Mouse (Mus musculus) frontal cortex, postnatal 25 days (tissue): ENCODE measurements at regions not wholly inside any gene's neighbourhood (a gene's known extent, or its start where the extent isn't known, plus 50 kb on each side); places are given as distances from the start of the nearest gene placed in this dataset.
"Not testable (repeated sequence)": the region's sequence is repeated elsewhere in the genome, so short reads cannot be mapped to it uniquely, and the experiment has no call there.

Experiments used
- DNase-seq, 2 experiments: peaks; one replicate each; pipeline ENCODE4 v3.0.0; 2022; ENCODE audit warnings: low spot score in 2 of 2

- no peak for DNase-seq
Observed at GRCm38 (mm10) chr7:64101679-64102078, 52.0 kb upstream of the Trpm1 start.

GRCm38 (mm10) chr7:64099606-64100005 lies 54.0 kb upstream of the Trpm1 start:
- DNase-seq: no peak

DNA sequence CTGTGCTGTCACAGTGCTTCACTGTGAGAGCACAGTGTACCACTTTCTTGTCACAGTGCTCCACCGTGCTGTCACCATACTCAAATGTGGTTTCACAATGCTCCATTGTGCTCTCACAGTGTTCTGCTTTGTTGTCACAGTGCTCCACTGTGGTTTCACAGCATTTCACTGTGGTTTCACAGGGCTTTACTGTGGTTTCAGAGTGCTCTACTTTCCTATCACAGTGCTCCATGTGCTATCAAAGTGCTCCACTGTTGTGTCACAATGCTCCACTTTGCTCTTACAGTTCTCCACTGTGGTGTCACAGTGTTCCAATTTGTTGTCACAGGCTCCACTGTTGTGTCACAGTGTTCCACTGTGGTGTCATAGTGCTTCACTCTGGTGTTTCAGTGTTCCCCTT lies 63.6 kb upstream of the Trpm1 start:
- DNase-seq: no peak

DNA sequence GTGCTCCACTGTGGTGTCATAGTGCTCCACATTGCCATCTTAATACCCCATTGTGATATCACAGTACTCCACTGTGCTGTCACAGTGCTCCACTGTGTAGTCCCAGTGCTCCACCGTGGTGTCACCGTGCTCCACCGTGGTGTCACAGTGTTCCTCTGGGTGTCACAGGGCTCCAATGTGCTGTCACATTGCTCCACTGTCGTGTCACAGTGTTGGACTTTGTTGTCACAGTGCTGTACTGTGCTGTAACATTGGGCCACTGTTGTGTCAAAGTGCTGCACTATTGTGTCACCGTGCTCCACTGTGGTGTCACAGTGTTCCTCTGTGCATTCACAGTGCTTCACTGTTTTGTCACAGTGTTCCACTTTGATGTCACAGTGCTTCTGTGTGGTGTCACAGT lies 64.6 kb upstream of the Trpm1 start:
- no peak for DNase-seq

DNA sequence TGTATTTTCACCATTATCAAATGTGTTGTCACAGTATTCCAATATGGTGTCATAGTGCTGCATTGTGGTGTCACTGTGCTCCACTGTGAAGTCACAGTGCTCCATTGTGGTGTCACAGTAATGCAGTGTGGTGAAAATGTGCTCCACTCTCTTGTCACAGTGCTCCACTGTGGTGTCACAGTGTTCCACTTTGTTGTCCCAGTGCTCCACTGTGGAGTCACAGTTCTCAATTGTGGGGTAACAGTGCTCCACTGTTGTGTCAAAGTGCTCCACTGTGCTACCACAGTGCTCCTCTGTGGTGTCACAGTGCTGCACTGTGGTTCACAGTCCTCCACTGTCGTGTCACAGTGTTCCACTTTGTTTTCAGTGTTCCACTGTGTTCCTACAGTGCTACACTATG lies 69.7 kb upstream of the Trpm1 start:
- DNase-seq: not testable (repeated sequence)

DNA sequence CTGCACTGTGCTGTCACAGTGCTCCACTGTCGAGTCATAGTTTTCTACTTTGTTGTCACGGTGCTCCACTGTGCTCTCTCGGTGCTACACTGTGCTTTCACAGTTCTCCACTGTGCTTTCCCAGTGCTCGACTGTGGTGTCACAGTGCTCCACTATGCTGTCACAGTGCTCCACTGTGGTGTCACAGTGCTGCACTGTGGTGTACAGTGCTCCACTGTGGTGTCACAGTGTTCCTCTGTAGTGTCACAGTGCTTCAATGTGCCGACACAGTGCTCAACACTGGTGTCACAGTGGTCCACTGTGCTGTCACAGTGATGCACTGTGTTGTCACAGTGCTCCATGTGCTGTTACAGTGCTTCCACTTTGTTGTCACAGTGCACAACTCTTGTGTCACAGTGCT lies 71.0 kb upstream of the Trpm1 start:
- DNase-seq: no peak

DNA sequence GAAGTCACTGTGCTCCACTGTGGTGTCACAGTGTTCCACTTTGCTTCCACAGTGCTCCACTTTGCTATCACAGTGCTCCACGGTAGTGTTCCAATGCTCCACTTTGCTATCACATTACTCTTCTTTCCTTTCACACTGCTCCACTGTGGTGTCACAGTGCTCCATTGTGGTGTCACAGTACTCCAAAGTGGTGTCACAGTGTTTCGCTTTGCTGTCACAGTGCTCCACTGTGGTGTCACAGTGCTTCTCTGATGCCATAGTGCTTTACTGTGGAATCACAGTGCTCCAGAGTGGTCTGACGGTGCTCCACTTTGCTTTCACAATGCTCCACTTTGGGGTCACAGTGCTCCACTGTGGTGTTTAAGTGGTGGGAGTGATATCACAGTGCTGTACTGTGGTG lies 71.4 kb upstream of the Trpm1 start:
- DNase-seq: no peak

- DNase-seq: no peak
Observed at GRCm38 (mm10) chr7:64081618-64082017, 72.0 kb upstream of the Trpm1 start.

DNA sequence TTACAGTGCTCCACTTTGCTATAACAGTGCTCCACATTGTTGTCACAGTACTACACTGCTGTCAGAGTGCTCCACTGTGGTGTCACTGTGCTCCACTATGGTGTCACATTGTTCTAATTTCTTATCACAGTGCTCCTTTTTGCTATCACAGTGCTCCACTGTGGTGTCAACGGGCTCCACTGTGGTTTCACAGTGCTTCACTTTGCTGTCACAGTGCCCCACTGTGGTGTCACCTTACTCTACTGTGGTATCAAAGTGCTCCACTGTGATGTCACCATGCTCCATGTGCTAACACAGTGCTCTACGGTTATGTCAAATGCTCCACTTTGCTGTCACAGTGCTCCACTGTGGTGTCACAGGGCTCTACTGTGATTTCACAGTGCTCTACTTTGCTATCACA lies 72.6 kb upstream of the Trpm1 start:
- DNase-seq: no peak

DNA sequence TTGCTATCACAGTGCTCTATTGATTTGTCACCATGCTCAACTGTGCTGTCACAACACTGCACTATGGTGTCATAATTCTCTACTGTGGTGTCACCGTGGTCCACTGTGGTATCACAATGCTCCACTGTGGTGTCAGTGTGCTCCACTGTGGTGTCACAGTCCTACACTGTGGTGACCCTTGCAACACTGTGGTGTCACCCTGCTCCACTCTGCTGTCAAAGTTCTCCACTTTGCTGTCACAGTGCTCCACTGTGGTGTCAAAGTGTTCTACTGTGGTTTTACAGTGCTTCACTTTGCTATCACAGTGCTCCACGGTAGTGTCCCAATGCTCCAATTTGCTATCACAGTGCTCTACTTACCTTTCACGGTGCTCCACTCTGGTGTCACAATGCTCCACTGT lies 74.3 kb upstream of the Trpm1 start:
- DNase-seq: peak in 1 of 2 experiments; percentile 2

GRCm38 (mm10) chr7:64078646-64079045 lies 75.0 kb upstream of the Trpm1 start:
- peak in 1 of 2 experiments; percentile 1 for DNase-seq

- no peak for DNase-seq
Observed at GRCm38 (mm10) chr7:64077526-64077925, 76.1 kb upstream of the Trpm1 start.

DNA sequence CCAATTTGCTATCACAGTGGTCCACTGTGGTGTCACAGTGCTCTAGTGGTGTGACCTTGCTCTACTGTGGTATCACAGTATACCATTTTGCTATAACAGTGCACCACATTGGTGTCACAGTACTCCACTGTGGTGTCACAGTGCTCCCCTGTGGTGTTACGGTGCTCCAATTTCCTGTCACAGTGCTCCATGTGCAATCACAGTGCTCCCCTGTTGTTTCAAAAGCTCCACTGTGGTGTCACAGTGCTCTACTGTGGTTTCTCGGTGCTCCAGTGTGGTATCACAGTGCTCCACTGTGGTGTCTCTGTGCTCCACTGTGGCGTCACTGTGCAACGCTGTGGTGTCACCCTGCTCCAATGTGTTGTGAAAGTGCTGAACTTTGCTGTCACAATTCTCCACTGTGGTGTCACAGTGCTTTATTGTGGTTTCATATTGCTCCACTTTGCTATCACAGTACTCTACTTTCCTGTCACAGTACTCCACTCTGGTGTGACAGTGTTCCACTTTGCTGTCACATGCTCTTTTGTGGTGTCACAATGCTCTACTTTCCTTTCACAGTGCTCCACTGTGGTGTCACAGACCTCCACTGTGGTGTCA lies 76.8 kb upstream of the Trpm1 start:
- DNase-seq: no peak

DNA sequence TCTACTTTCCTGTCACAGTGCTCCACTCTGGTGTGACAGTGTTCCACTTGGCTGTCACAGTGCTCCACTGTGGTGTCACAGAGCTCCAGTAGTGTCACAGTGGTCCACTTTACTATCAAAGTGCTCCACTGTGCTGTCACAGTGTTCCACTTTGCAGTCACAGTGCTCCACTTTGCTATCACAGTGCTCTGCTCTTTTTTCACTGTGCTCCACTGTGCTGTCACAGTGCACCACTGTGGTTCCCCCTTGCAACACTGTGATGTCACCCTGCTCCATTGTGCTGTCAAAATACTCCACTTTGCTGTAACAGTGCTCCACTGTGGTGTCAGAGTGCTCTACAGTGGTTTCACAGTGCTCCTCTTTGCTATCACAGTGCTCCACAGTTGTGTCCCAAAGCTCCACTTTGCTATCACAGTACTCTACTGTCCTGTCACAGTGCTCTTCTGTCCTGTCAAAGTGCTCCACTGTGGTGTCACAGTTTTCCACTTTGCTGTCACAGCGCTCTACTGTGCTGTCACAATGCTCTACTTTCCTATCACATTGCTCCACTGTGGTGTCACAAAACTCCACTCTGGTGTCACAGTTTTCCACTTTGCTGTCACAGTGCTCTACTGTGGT lies 77.8 kb upstream of the Trpm1 start:
- DNase-seq: peak in 1 of 2 experiments; percentile 1

GRCm38 (mm10) chr7:64074661-64075234 lies 78.9 kb upstream of the Trpm1 start:
- peak in 1 of 2 experiments; percentile 1 for DNase-seq

DNA sequence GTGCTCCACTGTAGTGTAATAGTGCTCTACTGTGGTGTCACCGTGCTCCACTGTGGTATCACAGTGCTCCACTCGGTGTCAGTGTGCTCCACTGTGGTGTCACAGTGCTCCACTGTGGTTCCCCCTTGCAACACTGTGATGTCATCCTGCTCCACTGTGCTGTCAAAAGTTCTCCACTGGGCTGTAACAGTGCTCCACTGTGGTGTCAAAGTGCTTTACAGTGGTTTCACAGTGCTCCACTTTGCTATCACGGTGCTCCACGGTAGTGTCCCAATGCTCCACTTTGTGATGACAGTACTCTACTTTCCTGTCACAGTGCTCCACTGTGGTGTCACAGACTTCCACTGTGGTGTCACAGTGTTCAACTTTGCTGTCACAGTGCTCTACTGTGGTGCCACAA lies 79.4 kb upstream of the Trpm1 start:
- DNase-seq: peak in 1 of 2 experiments; percentile 1

GRCm38 (mm10) chr7:64073781-64074180 lies 79.9 kb upstream of the Trpm1 start:
- no peak for DNase-seq

GRCm38 (mm10) chr7:64070930-64071329 lies 82.7 kb upstream of the Trpm1 start:
- DNase-seq: no peak

- peak; percentile 48 to 72 for DNase-seq
Observed at GRCm38 (mm10) chr7:64065529-64066247, 87.9 kb upstream of the Trpm1 start.

- no peak for DNase-seq
Observed at GRCm38 (mm10) chr7:64064460-64065241, 89.0 kb upstream of the Trpm1 start.

DNA sequence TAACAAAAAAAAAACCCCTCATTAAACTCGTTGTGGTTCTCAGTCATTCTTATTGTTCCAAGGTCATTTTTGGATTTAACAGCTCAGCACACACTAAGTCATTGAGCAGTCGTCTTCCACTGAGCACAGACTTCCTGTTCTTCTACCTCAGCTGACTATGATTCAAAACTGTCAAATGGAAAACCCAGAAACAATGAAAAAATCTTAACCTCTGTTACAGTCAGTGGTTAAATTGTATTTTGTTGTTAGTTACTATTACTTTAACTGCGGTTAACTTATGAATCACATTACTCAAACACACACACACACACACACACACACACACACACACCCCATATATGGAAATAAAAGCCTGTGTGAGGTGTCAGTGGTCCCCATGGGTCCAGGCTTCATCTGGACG lies 92.5 kb upstream of the Trpm1 start:
- DNase-seq: no peak

- DNase-seq: no peak
Observed at GRCm38 (mm10) chr7:64060582-64060981, 93.1 kb upstream of the Trpm1 start.
